Mouse (Mus musculus) MEL-GATA-1-ER (cell line): Measurements from ENCODE around the gene Sp140.
"Not testable (repeated sequence)": the region's sequence is repeated elsewhere in the genome, so short reads cannot be mapped to it uniquely, and the experiment has no call there.

ENCODE experiments used
- DNase-seq: peaks from one replicate; pipeline ENCODE4 v3.0.0-alpha.2; 2012; ENCODE audit warnings: low read depth; ENCODE audit errors: extremely low read depth

Gene Sp140

DNA sequence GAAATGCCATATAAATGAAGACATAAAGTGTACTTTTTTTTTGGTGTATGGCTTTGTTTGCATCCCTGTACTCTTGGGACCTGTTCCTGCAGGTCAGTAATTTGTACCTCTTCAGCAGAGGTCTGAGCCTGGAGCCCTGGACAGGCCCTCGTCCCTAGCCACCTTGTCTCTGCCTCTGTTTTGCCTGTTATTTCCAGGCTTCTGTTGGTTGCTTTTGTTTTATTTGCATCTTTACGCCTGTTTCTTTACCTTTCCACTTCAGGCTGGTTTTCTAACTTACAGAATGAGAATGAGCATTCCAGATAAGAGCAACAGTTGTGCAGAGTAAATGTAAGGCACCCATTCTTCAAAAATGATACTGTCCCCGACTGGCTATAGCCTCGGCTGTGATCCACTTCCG, at the start of gene Sp140:
Sp140 (plus strand) TSS at position 301 of the 400 bp plus-strand sequence.
- not testable (repeated sequence) for DNase-seq

- not testable (repeated sequence) for DNase-seq
Observed at GRCm38 (mm10) chr1:85555261-85555660, 44.9 kb upstream of the Sp140 start.

GRCm38 (mm10) chr1:85573554-85573953, 26.6 kb upstream of the Sp140 start:
- DNase-seq: not testable (repeated sequence)

GRCm38 (mm10) chr1:85575376-85575775, 24.8 kb upstream of the Sp140 start, which contains the start of gene G530012D18Rik:
Gene G530012D18Rik (plus strand): TSS chr1:85575676.
- DNase-seq: not testable (repeated sequence)

- peak; percentile 33 for DNase-seq
Observed at GRCm38 (mm10) chr1:85578372-85579010, 21.7 kb upstream of the Sp140 start.

- DNase-seq: not testable (repeated sequence)
Observed at GRCm38 (mm10) chr1:85579199-85580147, 20.7 kb upstream of the Sp140 start.

DNA sequence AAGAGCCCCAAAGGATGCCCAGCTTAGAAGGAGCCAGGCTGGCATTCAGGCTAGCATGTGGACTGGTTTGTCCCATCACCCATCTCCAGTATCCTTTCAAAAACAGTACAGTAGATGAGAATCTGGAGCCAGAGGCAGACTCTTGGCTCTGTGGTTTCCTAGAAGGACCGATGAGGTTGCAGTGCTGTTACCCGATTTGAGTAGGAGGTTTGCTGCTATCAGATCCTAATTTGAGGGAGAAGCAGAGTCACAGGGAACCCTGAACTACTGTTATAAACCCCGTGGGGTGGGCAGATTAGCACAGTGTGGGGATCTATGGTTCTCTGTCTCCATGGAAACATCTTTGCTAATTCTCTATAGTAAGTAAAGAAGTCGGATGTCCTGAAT, 20.0 kb upstream of the Sp140 start:
- not testable (repeated sequence) for DNase-seq

DNA sequence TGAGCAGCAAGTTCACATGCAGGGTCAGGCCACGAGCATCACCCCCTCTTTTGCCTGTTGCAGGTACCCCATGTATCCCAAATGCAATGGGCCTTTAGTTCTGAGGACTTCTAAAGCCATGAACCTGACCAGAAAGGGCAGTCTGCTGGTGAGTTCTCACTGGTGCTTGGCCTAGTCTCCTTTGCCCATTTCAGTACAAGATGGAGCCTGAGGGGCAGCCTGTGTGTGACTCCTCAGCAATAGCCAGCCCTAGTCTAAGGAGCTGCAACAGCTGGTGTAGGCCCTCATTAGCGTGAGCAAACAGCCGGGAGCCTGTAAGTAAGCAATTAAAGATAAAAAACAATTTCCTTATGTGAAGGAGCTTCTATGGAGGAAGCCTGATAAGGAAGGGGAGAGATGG, 19.6 kb upstream of the Sp140 start:
- not testable (repeated sequence) for DNase-seq

DNA sequence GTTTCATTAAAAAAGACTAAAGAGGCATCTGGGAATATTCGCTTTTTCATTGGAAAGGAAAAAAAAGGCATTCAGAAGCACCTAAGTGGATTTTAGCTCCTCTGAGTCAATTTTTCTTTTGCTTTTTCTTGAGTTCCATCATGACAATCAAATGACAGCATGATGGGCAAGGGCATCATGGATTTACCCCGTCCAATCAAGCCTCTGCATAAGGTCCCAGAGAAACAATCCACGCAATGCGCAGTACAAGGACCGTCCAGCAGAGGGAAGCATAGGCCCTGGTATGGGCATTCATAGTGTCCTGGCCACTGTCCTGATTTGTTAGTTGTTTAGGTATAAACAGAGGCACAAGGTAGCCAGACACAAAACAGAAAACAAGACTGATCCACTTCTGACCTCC, 18.7 kb upstream of the Sp140 start:
- DNase-seq: peak; percentile 18

DNA sequence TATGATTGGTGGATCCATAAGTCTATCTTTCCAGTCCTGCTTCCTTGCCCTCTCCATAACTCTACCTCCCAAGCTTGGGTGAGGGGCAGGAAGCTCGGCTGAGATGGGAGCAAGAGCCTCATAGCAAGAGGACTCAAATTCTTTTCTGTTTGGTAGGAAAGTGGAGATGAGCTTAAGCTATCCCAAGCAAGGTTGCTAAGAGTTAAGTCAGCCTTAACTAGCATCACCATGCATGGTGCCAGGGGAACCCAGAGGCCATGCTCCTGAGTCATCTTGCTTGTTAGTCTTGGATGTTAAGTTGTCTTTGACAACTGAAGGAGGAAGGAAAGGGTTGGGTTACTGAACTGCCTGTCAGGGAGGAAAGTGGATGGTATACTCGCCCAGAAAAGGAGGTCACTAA, 11.5 kb upstream of the Sp140 start:
- not testable (repeated sequence) for DNase-seq

- DNase-seq: not testable (repeated sequence)
Observed at GRCm38 (mm10) chr1:85592526-85592925, 7.7 kb upstream of the Sp140 start.

DNA sequence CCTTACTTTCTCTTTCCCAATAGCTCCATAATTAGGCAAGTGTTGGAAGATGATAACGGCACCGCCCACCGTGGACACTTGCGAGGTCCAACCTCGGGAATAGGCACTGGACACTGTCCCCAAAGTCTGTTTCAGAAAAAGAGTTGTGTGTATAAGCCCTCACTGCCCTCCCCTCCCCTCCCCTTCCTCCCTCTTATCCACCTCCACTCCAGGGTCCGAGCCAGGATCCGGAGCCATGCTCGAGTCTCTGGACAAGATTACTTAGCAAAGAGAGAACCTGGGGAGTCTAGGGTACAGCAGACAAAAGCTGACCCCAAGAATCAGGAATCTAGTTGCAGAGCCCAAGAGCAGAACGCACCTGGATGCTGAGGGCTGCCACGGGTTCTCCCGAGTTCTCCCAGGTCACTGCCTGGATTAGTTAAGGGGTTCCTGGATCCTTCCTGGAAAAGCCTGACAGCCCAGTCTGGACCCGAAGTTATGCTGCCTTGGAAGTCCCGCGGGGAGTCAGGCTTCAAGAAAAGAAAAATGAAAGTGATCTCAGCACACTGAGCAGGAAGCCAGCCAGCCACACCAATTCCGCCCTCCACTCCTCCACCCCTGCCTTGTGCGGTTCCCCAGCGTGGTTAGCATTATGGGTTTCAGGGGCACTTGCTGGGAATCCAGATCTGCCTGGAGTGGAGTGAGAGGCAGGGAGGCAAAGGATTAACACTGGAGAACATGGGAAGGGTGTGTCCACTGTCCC, 1.7 kb upstream of the Sp140 start, which contains the start of gene Sp110:
Sp110 (minus strand) TSS at position 547 of the 742 bp plus-strand sequence.
- DNase-seq: peak; percentile 13

DNA sequence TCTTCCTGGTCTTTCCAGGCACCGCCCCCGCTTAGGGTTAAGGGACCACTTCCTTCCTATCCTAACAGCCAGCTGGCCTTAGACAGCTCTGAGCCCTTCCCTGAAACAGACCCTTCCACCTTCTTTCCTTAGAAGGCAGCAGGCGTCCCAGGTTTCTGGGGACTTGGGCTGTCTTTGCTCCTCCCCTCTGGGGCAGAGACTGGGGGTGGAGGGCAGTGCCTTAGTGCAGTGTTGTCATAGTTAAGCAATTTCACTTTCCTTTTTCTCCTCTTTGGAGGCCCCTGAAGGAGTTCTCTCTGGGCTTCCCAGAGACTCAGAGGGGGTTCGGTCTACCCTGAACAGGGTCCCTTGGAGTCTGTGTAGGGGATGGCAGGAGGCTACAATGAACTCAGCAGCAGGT, 616 bp downstream of the Sp140 start:
- peak; percentile 26 for DNase-seq

- not testable (repeated sequence) for DNase-seq
Observed at GRCm38 (mm10) chr1:85604341-85604740, 4.2 kb downstream of the Sp140 start.

- not testable (repeated sequence) for DNase-seq
Observed at GRCm38 (mm10) chr1:85608361-85608760, 8.2 kb downstream of the Sp140 start.

DNA sequence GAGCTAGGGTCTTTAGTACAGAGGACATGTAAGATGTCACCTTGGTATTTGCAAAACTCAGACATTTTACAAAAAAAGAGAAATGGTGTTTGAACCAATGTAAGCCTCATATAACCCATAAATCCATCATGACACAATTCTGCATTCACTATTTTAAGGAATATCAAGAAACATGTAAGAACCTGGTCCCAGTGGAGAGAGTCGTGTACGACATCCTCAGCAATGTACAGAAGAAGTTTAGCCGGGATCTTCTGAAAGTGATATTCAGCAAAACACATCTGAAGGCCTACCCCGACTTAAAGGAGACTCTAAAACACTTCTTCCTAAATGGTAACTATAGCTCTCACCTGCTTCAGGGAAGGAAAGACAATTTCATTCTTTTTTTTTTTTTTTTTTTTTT, 10.4 kb downstream of the Sp140 start:
- DNase-seq: not testable (repeated sequence)

DNA sequence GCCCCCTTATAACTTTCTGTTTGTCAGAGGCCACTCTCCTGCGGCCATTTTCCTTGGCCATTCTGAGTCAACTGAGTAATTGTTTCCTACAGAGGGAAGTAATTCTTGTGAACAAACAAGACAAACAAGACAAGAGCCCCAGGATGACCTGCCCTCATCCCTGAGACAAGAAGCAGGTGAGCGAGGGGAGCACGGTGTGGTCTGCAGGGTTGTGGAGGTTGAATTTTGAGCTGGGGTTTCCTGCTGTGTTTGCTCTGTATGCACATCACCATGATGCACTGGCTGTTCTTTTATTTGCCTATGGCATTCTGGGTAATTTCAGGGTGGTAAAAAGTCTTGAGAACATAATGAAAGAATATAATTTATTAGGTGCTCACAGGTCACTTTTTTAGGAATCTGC, 14.9 kb downstream of the Sp140 start:
- DNase-seq: not testable (repeated sequence)

GRCm38 (mm10) chr1:85615819-85616218, 15.6 kb downstream of the Sp140 start:
- not testable (repeated sequence) for DNase-seq

- DNase-seq: not testable (repeated sequence)
Observed at GRCm38 (mm10) chr1:85617161-85617560, 17.0 kb downstream of the Sp140 start.

- DNase-seq: not testable (repeated sequence)
Observed at GRCm38 (mm10) chr1:85618689-85619088, 18.5 kb downstream of the Sp140 start.

GRCm38 (mm10) chr1:85636936-85637335, 36.8 kb downstream of the Sp140 start:
- DNase-seq: not testable (repeated sequence)
